Mouse (Mus musculus): ENCODE measurements around the gene Obsl1. TPM values are rescaled to one million over a fixed set of nuclear protein-coding genes. Genes with fewer than 3 reads are reported as not detected.

The Obsl1 gene
- polyA plus RNA-seq, 1 experiment from 2014 or later, result 52.4 TPM

DNA sequence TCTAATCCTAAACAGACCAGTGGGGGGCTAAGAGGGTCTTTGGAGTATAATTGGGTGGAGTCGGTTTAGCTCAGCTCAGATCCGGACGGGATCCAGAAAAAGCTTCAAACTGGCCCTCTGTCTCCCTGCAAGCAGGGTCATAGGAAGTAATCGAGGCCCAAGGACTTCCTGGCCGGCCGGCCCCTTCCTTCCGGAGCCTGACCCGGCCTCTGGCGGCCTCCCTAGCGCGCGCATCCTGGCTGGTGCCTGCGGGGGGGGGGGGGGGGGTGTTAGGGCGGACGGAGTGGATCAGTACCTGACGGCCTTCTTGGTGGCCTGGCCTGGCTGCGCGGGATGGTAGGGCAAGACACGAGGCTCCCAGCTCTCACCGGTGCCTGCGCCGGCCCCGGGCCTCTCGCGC is 27.8 kb downstream of the Obsl1 start:
- Histone ChIP-seq H3K4me3 (ENCODE audit: low read depth, low read length) (peak overlapping the region; percentile 76), H3K4me2 (ENCODE audit: low read depth, low read length) (peak overlapping the region; percentile 91), H3K27ac (replicated peaks; ENCODE audit: low read depth, low read length) (peak overlapping the region; percentile 56; the same call in 1 of the 2 replicates), H3K36me3 (replicated peaks; ENCODE audit: control insufficient read depth, insufficient read depth, low read depth, low read length) (peaks cover 14% of the 10 kb centered on the region), H3K27me3 (ENCODE audit: control insufficient read depth, insufficient read depth, low read length) (peaks cover 11% of the 10 kb centered on the region; the same call in 1 of the 2 replicates), H3K9ac (replicated peaks; ENCODE audit: low read length) (peak overlapping the region; percentile 70), H3K4me1 (ENCODE audit: control insufficient read depth, insufficient read depth, low read length) (peaks cover 5% of the 10 kb centered on the region; the same call in 1 of the 2 replicates), H3K9me3 (replicated peaks; ENCODE audit: control insufficient read depth, low read length) (no peaks in the 10 kb centered on the region)
- WGBS, result under 1% methylated on average over 19 of the region's 25 CpGs
- ATAC-seq (replicated peaks; ENCODE audit: insufficient number of reproducible peaks, low FRiP score, low TSS enrichment, low read depth) (no peak; the same call in 1 of the 2 replicates), DNase-seq (ENCODE audit: low spot score) (peak; percentile 53)

DNA sequence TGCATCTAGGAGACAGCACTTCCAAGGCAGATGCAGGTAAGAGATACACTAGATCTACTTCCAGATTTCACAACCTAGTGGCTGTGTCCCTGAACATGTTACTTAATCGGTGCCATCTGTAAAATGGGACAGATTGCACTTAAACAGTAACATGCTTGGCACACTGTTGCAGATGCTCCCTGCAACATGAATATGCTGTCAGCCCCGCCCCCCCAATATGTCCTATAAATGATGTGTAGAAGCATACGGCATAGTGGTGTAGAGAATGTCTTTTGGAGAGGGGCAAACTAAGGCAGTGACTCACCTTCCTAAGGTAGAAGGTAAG is 28.3 kb downstream of the Obsl1 start:
- H3K9ac ChIP-seq (replicated peaks; ENCODE audit: low read length), result no peak overlapping the region
- peaks cover 14% of the 10 kb centered on the region for H3K36me3 ChIP-seq (replicated peaks; ENCODE audit: control insufficient read depth, insufficient read depth, low read depth, low read length)
- peak overlapping the region; percentile 91 for H3K4me2 ChIP-seq (ENCODE audit: low read depth, low read length)
- H3K4me1 ChIP-seq (ENCODE audit: control insufficient read depth, insufficient read depth, low read length), result peaks cover 5% of the 10 kb centered on the region; the same call in 1 of the 2 replicates
- H3K9me3 ChIP-seq (replicated peaks; ENCODE audit: control insufficient read depth, low read length), result no peaks in the 10 kb centered on the region
- ATAC-seq (replicated peaks; ENCODE audit: insufficient number of reproducible peaks, low FRiP score, low TSS enrichment, low read depth) (no peak), DNase-seq (ENCODE audit: low spot score) (no peak)
- no peak overlapping the region for H3K27ac ChIP-seq (replicated peaks; ENCODE audit: low read depth, low read length)
- 50% methylated on average over 3 of the region's 3 CpGs for WGBS
- peaks cover 10% of the 10 kb centered on the region; the same call in 1 of the 2 replicates for H3K27me3 ChIP-seq (ENCODE audit: control insufficient read depth, insufficient read depth, low read length)
- H3K4me3 ChIP-seq (ENCODE audit: low read depth, low read length), result peak overlapping the region; percentile 76

- peak; percentile 87 for DNase-seq (ENCODE audit: low spot score)
- ATAC-seq (replicated peaks; ENCODE audit: insufficient number of reproducible peaks, low FRiP score, low TSS enrichment, low read depth), result no peak; the same call in 1 of the 2 replicates
- peaks cover 5% of the 10 kb centered on the region; the same call in 1 of the 2 replicates for H3K27me3 ChIP-seq (ENCODE audit: control insufficient read depth, insufficient read depth, low read length)
- peak overlapping the region; percentile 9 for H3K4me3 ChIP-seq (ENCODE audit: low read depth, low read length)
- peak overlapping the region; percentile 19 for H3K4me2 ChIP-seq (ENCODE audit: low read depth, low read length)
- peaks cover 5% of the 10 kb centered on the region; the same call in 1 of the 2 replicates for H3K4me1 ChIP-seq (ENCODE audit: control insufficient read depth, insufficient read depth, low read length)
- no peaks in the 10 kb centered on the region for H3K9me3 ChIP-seq (replicated peaks; ENCODE audit: control insufficient read depth, low read length)
- WGBS, result 12% methylated on average over 35 of the region's 35 CpGs
- no peak overlapping the region for H3K9ac ChIP-seq (replicated peaks; ENCODE audit: low read length)
- H3K36me3 ChIP-seq (replicated peaks; ENCODE audit: control insufficient read depth, insufficient read depth, low read depth, low read length), result peaks cover 14% of the 10 kb centered on the region
- H3K27ac ChIP-seq (replicated peaks; ENCODE audit: low read depth, low read length), result no peak overlapping the region
These were observed 28.8 kb downstream of the Obsl1 start for GRCm38 (mm10) chr1:75477264-75477965.

DNA sequence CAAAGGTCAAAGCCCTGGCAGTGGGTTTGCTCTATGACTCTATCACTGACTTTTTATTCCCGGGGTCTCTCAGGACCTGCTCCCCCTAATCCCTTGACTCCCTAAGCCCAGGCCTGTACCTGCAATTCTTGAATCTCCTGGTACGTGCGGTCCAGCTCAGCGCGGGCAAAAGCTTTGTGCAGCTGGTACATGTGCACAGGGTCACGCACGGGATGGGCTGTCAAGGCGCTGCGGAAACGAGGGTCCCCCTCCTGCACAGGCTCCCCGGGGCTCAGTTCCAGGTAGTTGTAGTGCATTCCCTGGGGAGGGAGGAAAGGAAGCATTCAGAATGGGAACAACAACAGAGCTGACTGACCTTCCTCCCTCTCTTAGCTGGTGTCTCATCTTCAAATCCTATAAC is 29.8 kb downstream of the Obsl1 start:
- Histone ChIP-seq H3K4me3 (ENCODE audit: low read depth, low read length) (no peak overlapping the region), H3K4me2 (ENCODE audit: low read depth, low read length) (no peak overlapping the region), H3K27ac (replicated peaks; ENCODE audit: low read depth, low read length) (no peak overlapping the region), H3K4me1 (ENCODE audit: control insufficient read depth, insufficient read depth, low read length) (peaks cover 5% of the 10 kb centered on the region; the same call in 1 of the 2 replicates), H3K27me3 (ENCODE audit: control insufficient read depth, insufficient read depth, low read length) (peaks cover 3% of the 10 kb centered on the region; the same call in 1 of the 2 replicates), H3K9ac (replicated peaks; ENCODE audit: low read length) (no peak overlapping the region), H3K9me3 (replicated peaks; ENCODE audit: control insufficient read depth, low read length) (no peaks in the 10 kb centered on the region), H3K36me3 (replicated peaks; ENCODE audit: control insufficient read depth, insufficient read depth, low read depth, low read length) (peaks cover 14% of the 10 kb centered on the region)
- DNase-seq (ENCODE audit: low spot score) (no peak), ATAC-seq (replicated peaks; ENCODE audit: insufficient number of reproducible peaks, low FRiP score, low TSS enrichment, low read depth) (no peak)
- WGBS, result 92% methylated on average over 11 of the region's 11 CpGs

GRCm38 (mm10) chr1:75469287-75469825 is 36.9 kb downstream of the Obsl1 start:
- WGBS, result 80% methylated on average over 17 of the region's 17 CpGs
- no peaks in the 10 kb centered on the region for H3K36me3 ChIP-seq (replicated peaks; ENCODE audit: control insufficient read depth, insufficient read depth, low read depth, low read length)
- no peaks in the 10 kb centered on the region for H3K9me3 ChIP-seq (replicated peaks; ENCODE audit: control insufficient read depth, low read length)
- no peak overlapping the region for H3K4me3 ChIP-seq (ENCODE audit: low read depth, low read length)
- peaks cover 2% of the 10 kb centered on the region; the same call in 1 of the 2 replicates for H3K27me3 ChIP-seq (ENCODE audit: control insufficient read depth, insufficient read depth, low read length)
- DNase-seq (ENCODE audit: low spot score) (no peak), ATAC-seq (replicated peaks; ENCODE audit: insufficient number of reproducible peaks, low FRiP score, low TSS enrichment, low read depth) (no peak)
- no peaks in the 10 kb centered on the region; the same call in 1 of the 2 replicates for H3K4me1 ChIP-seq (ENCODE audit: control insufficient read depth, insufficient read depth, low read length)
- H3K4me2 ChIP-seq (ENCODE audit: low read depth, low read length), result no peak overlapping the region
- no peak overlapping the region for H3K27ac ChIP-seq (replicated peaks; ENCODE audit: low read depth, low read length)
- no peak overlapping the region for H3K9ac ChIP-seq (replicated peaks; ENCODE audit: low read length)

- H3K27ac ChIP-seq (replicated peaks; ENCODE audit: low read depth, low read length), result no peak overlapping the region
- no peaks in the 10 kb centered on the region for H3K36me3 ChIP-seq (replicated peaks; ENCODE audit: control insufficient read depth, insufficient read depth, low read depth, low read length)
- H3K4me1 ChIP-seq (ENCODE audit: control insufficient read depth, insufficient read depth, low read length), result no peaks in the 10 kb centered on the region; the same call in 1 of the 2 replicates
- no peak overlapping the region for H3K4me3 ChIP-seq (ENCODE audit: low read depth, low read length)
- H3K27me3 ChIP-seq (ENCODE audit: control insufficient read depth, insufficient read depth, low read length), result peaks cover 2% of the 10 kb centered on the region; the same call in 1 of the 2 replicates
- no peak overlapping the region for H3K4me2 ChIP-seq (ENCODE audit: low read depth, low read length)
- no peaks in the 10 kb centered on the region for H3K9me3 ChIP-seq (replicated peaks; ENCODE audit: control insufficient read depth, low read length)
- H3K9ac ChIP-seq (replicated peaks; ENCODE audit: low read length), result peak overlapping the region; percentile 18
- ATAC-seq (replicated peaks; ENCODE audit: insufficient number of reproducible peaks, low FRiP score, low TSS enrichment, low read depth), result peak; percentile 68
- 8% methylated on average over 14 of the region's 14 CpGs for WGBS
- DNase-seq (ENCODE audit: low spot score), result peak; percentile 92
These were observed 38.9 kb downstream of the Obsl1 start for GRCm38 (mm10) chr1:75467215-75467927.

DNA sequence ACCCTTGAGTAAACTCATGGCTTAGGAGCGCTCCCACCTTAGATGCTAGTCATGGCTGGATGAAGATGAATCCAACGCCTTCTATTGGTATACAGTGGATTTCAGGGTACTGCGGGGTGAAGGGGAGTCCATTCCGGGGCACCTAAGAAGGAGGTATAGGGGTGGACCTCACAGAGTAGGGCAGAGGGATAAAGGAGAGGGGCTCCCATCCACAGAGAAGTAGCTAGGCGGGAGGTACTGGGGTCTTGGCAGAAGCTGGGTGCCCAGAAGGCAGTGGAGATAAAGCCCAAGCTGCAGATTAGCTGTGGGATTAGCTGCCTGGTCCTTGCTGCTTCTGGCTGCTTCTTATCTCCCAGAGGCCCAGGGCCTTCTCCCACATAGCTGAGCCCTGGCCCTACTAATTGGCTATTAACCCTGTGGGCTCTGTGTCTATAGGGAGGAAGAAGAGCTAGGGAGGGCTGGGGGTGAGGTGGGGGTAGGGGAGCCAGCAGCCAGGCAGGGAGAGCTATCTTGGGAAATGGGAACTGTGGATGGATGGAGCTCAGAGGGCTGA is 42.5 kb downstream of the Obsl1 start:
- Histone ChIP-seq H3K4me1 (ENCODE audit: control insufficient read depth, insufficient read depth, low read length) (no peaks in the 10 kb centered on the region; the same call in none of the 2 replicates), H3K27ac (replicated peaks; ENCODE audit: low read depth, low read length) (no peak overlapping the region), H3K27me3 (ENCODE audit: control insufficient read depth, insufficient read depth, low read length) (peaks cover 2% of the 10 kb centered on the region), H3K36me3 (replicated peaks; ENCODE audit: control insufficient read depth, insufficient read depth, low read depth, low read length) (no peaks in the 10 kb centered on the region), H3K4me3 (ENCODE audit: low read depth, low read length) (no peak overlapping the region), H3K9me3 (replicated peaks; ENCODE audit: control insufficient read depth, low read length) (no peaks in the 10 kb centered on the region), H3K4me2 (ENCODE audit: low read depth, low read length) (no peak overlapping the region), H3K9ac (replicated peaks; ENCODE audit: low read length) (0 out of 2 replicates have a peak overlapping the region, but pooled peaks have one; percentile 6)
- ATAC-seq (replicated peaks; ENCODE audit: insufficient number of reproducible peaks, low FRiP score, low TSS enrichment, low read depth) (no peak), DNase-seq (ENCODE audit: low spot score) (no peak)
- 70% methylated on average over 5 of the region's 5 CpGs for WGBS

All from embryonic facial prominence, embryonic 11.5 days (tissue).